Mouse (Mus musculus): Measurements from ENCODE around the gene Map3k10. TPM values are rescaled to one million over a fixed set of nuclear protein-coding genes. Genes with fewer than 3 reads are reported as not detected.

Map3k10 gene
- total RNA-seq (2014; rRNA removed) (10.0 and 10.6 TPM in 2 replicates), polyA plus RNA-seq (2012; rRNA removed) (20.1 and 21.5 TPM in 2 replicates)

- DNase-seq (ENCODE audit: extremely low read depth, low read depth, low spot score) = peak; percentile 94
- Histone ChIP-seq H3K27me3 (ENCODE audit: control insufficient read depth, insufficient read depth, low read length) (no peaks in the 10 kb centered on the region), H3K27ac (replicated peaks; ENCODE audit: insufficient read depth, low read depth, low read length) (peak within 1 kb of the TSS; percentile 72), H3K4me3 (ENCODE audit: insufficient read depth, low read depth, low read length) (peak within 1 kb of the TSS; percentile 80), H3K4me1 (ENCODE audit: control insufficient read depth, insufficient read depth, low read length) (peaks cover 6% of the 10 kb centered on the region), H3K36me3 (ENCODE audit: control insufficient read depth, insufficient read depth, low read length) (no peaks in the 10 kb centered on the region), H3K9ac (ENCODE audit: low read depth, low read length) (peak within 1 kb of the TSS; percentile 83), H3K79me2 (ENCODE audit: control insufficient read depth, insufficient read depth, low read length) (peaks cover 7% of the 10 kb centered on the region; the same call in 1 of the 2 replicates)
- no peak for TF ChIP-seq POLR2A (IDR thresholded peaks at IDR 0.05; ENCODE audit: extremely low read depth, insufficient read depth, low read length)
- no peak for TF ChIP-seq CTCF (IDR thresholded peaks at IDR 0.05; ENCODE audit: low read depth, low read length)
- WGBS = under 1% methylated on average over 31 of the region's 31 CpGs
These were observed at the start of gene Map3k10 for GRCm38 (mm10) chr7:27674522-27675221. Gene Map3k10, minus strand, starts transcription at chr7:27674598.

- no peaks in the 10 kb centered on the region for H3K27me3 ChIP-seq (ENCODE audit: control insufficient read depth, insufficient read depth, low read length)
- DNase-seq (ENCODE audit: extremely low read depth, low read depth, low spot score) = no peak
- no peak overlapping the region for H3K27ac ChIP-seq (replicated peaks; ENCODE audit: insufficient read depth, low read depth, low read length)
- no peaks in the 10 kb centered on the region for H3K4me1 ChIP-seq (ENCODE audit: control insufficient read depth, insufficient read depth, low read length)
- H3K9ac ChIP-seq (ENCODE audit: low read depth, low read length) = no peak overlapping the region
- H3K79me2 ChIP-seq (ENCODE audit: control insufficient read depth, insufficient read depth, low read length) = no peaks in the 10 kb centered on the region
- WGBS = 89% methylated on average over 8 of the region's 8 CpGs
- TF ChIP-seq CTCF (IDR thresholded peaks at IDR 0.05; ENCODE audit: low read depth, low read length) (no peak), POLR2A (IDR thresholded peaks at IDR 0.05; ENCODE audit: extremely low read depth, insufficient read depth, low read length) (no peak)
- H3K36me3 ChIP-seq (ENCODE audit: control insufficient read depth, insufficient read depth, low read length) = no peaks in the 10 kb centered on the region
- H3K4me3 ChIP-seq (ENCODE audit: insufficient read depth, low read depth, low read length) = no peak overlapping the region
These were observed 47.6 kb upstream of the Map3k10 start for GRCm38 (mm10) chr7:27721951-27722350.

GRCm38 (mm10) chr7:27710402-27710801, 36.0 kb upstream of the Map3k10 start:
- no peak for TF ChIP-seq CTCF (IDR thresholded peaks at IDR 0.05; ENCODE audit: low read depth, low read length)
- TF ChIP-seq POLR2A (IDR thresholded peaks at IDR 0.05; ENCODE audit: extremely low read depth, insufficient read depth, low read length) = no peak
- no peak overlapping the region for H3K4me3 ChIP-seq (ENCODE audit: insufficient read depth, low read depth, low read length)
- no peaks in the 10 kb centered on the region; the same call in 1 of the 2 replicates for H3K27me3 ChIP-seq (ENCODE audit: control insufficient read depth, insufficient read depth, low read length)
- no peak for DNase-seq (ENCODE audit: extremely low read depth, low read depth, low spot score)
- no peak overlapping the region for H3K27ac ChIP-seq (replicated peaks; ENCODE audit: insufficient read depth, low read depth, low read length)
- H3K36me3 ChIP-seq (ENCODE audit: control insufficient read depth, insufficient read depth, low read length) = no peaks in the 10 kb centered on the region
- H3K4me1 ChIP-seq (ENCODE audit: control insufficient read depth, insufficient read depth, low read length) = no peaks in the 10 kb centered on the region
- H3K79me2 ChIP-seq (ENCODE audit: control insufficient read depth, insufficient read depth, low read length) = no peaks in the 10 kb centered on the region
- no peak overlapping the region for H3K9ac ChIP-seq (ENCODE audit: low read depth, low read length)
- WGBS = 85% methylated on average over 7 of the region's 7 CpGs

- H3K79me2 ChIP-seq (ENCODE audit: control insufficient read depth, insufficient read depth, low read length) = no peaks in the 10 kb centered on the region
- H3K4me1 ChIP-seq (ENCODE audit: control insufficient read depth, insufficient read depth, low read length) = no peaks in the 10 kb centered on the region
- TF ChIP-seq POLR2A (IDR thresholded peaks at IDR 0.05; ENCODE audit: extremely low read depth, insufficient read depth, low read length) (no peak), CTCF (IDR thresholded peaks at IDR 0.05; ENCODE audit: low read depth, low read length) (no peak)
- DNase-seq (ENCODE audit: extremely low read depth, low read depth, low spot score) = no peak
- H3K4me3 ChIP-seq (ENCODE audit: insufficient read depth, low read depth, low read length) = no peak overlapping the region
- 65% methylated on average over 3 of the region's 3 CpGs for WGBS
- no peaks in the 10 kb centered on the region for H3K27me3 ChIP-seq (ENCODE audit: control insufficient read depth, insufficient read depth, low read length)
- H3K9ac ChIP-seq (ENCODE audit: low read depth, low read length) = no peak overlapping the region
- no peaks in the 10 kb centered on the region for H3K36me3 ChIP-seq (ENCODE audit: control insufficient read depth, insufficient read depth, low read length)
- H3K27ac ChIP-seq (replicated peaks; ENCODE audit: insufficient read depth, low read depth, low read length) = no peak overlapping the region
These were observed 22.3 kb upstream of the Map3k10 start for GRCm38 (mm10) chr7:27696711-27697110.

GRCm38 (mm10) chr7:27691076-27691475, 16.7 kb upstream of the Map3k10 start:
- Histone ChIP-seq H3K4me3 (ENCODE audit: insufficient read depth, low read depth, low read length) (no peak overlapping the region), H3K79me2 (ENCODE audit: control insufficient read depth, insufficient read depth, low read length) (no peaks in the 10 kb centered on the region), H3K36me3 (ENCODE audit: control insufficient read depth, insufficient read depth, low read length) (no peaks in the 10 kb centered on the region), H3K27ac (replicated peaks; ENCODE audit: insufficient read depth, low read depth, low read length) (no peak overlapping the region), H3K27me3 (ENCODE audit: control insufficient read depth, insufficient read depth, low read length) (no peaks in the 10 kb centered on the region), H3K4me1 (ENCODE audit: control insufficient read depth, insufficient read depth, low read length) (peaks cover 6% of the 10 kb centered on the region), H3K9ac (ENCODE audit: low read depth, low read length) (no peak overlapping the region)
- DNase-seq (ENCODE audit: extremely low read depth, low read depth, low spot score) = peak; percentile 18
- TF ChIP-seq POLR2A (IDR thresholded peaks at IDR 0.05; ENCODE audit: extremely low read depth, insufficient read depth, low read length) = no peak
- TF ChIP-seq CTCF (IDR thresholded peaks at IDR 0.05; ENCODE audit: low read depth, low read length) = peak; percentile 81
- WGBS = 47% methylated on average over 5 of the region's 5 CpGs

Data from liver, adult 2 months (tissue).